Mouse (Mus musculus): ENCODE results near the gene Asna1. TPM values are rescaled to one million over a fixed set of nuclear protein-coding genes. Genes with fewer than 3 reads are reported as not detected.
A peak's percentile ranks its signal among the peaks of the same experiment; 100 is the strongest.

Gene Asna1
- total and polyA plus RNA-seq, 3 experiments: 58.5 to 104 (median 71.8) TPM

- H3K36me3 ChIP-seq (ENCODE audit: control insufficient read depth, insufficient read depth, low read length): no peaks in the 10 kb centered on the region; the same call in 1 of the 2 replicates
- H3K27ac ChIP-seq: peak within 1 kb of the TSS; percentile 99
- under 1% methylated on average over 63 of the region's 63 CpGs for WGBS
- intact Hi-C loops (cut with DNase I): loop anchor here (10.0 kb wide), 1 partner anchor 46 kb away; the partner anchor contains the start of genes Asna1 and Trir
- TF ChIP-seq EP300 (IDR thresholded peaks at IDR 0.05; ENCODE audit: insufficient read depth, low read depth, low read length) (peak; percentile 78; the same call in 1 of the 2 replicates), POLR2A (IDR thresholded peaks at IDR 0.05; ENCODE audit: insufficient read depth, low read depth, low read length) (peak; percentile 100), CTCF (IDR thresholded peaks at IDR 0.05) (no peak)
- peak; percentile 98 for DNase-seq
- H3K4me1 ChIP-seq (ENCODE audit: control insufficient read depth, insufficient read depth, low read length): peaks cover 17% of the 10 kb centered on the region
- H3K79me2 ChIP-seq (replicated peaks; ENCODE audit: control insufficient read depth, insufficient read depth, low read length): no peaks in the 10 kb centered on the region
- H3K9ac ChIP-seq (ENCODE audit: low read depth, low read length): peak within 1 kb of the TSS; percentile 91
- H3K4me3 ChIP-seq: peak within 1 kb of the TSS; percentile 56
- no peaks in the 10 kb centered on the region for H3K27me3 ChIP-seq (ENCODE audit: control insufficient read depth, insufficient read depth, low read length)
These were observed 46.7 kb downstream of the Asna1 start, which contains the start of gene Junb for GRCm38 (mm10) chr8:84978248-84978940. Gene Junb (minus strand): TSS chr8:84978718.

GRCm38 (mm10) chr8:84977435-84978247 lies 47.4 kb downstream of the Asna1 start:
- H3K27ac ChIP-seq: peak overlapping the region; percentile 99
- peak overlapping the region; percentile 91 for H3K9ac ChIP-seq (ENCODE audit: low read depth, low read length)
- no peaks in the 10 kb centered on the region for H3K27me3 ChIP-seq (ENCODE audit: control insufficient read depth, insufficient read depth, low read length)
- H3K79me2 ChIP-seq (replicated peaks; ENCODE audit: control insufficient read depth, insufficient read depth, low read length): no peaks in the 10 kb centered on the region
- peaks cover 17% of the 10 kb centered on the region for H3K4me1 ChIP-seq (ENCODE audit: control insufficient read depth, insufficient read depth, low read length)
- peak; percentile 84 to 86 for DNase-seq
- 0 out of 2 replicates have a peak, but pooled peaks have one; percentile 4 for TF ChIP-seq EP300 (IDR thresholded peaks at IDR 0.05; ENCODE audit: insufficient read depth, low read depth, low read length)
- TF ChIP-seq CTCF (IDR thresholded peaks at IDR 0.05): no peak
- TF ChIP-seq POLR2A (IDR thresholded peaks at IDR 0.05; ENCODE audit: insufficient read depth, low read depth, low read length): peak; percentile 57
- peak overlapping the region; percentile 56 for H3K4me3 ChIP-seq
- H3K36me3 ChIP-seq (ENCODE audit: control insufficient read depth, insufficient read depth, low read length): no peaks in the 10 kb centered on the region; the same call in 1 of the 2 replicates
- under 1% methylated on average over 70 of the region's 70 CpGs for WGBS
- intact Hi-C loops (cut with DNase I): loop anchor here (10.0 kb wide), 1 partner anchor 47 kb away; the partner anchor contains the start of genes Asna1 and Trir

GRCm38 (mm10) chr8:84976763-84977434 lies 48.2 kb downstream of the Asna1 start:
- intact Hi-C loops (cut with DNase I): loop anchor here (10.0 kb wide), 1 partner anchor 48 kb away; the partner anchor contains the start of genes Asna1 and Trir
- WGBS: 1% methylated on average over 25 of the region's 25 CpGs
- Histone ChIP-seq H3K4me3 (peak overlapping the region; percentile 56), H3K9ac (ENCODE audit: low read depth, low read length) (peak overlapping the region; percentile 91), H3K27me3 (ENCODE audit: control insufficient read depth, insufficient read depth, low read length) (no peaks in the 10 kb centered on the region), H3K36me3 (ENCODE audit: control insufficient read depth, insufficient read depth, low read length) (no peaks in the 10 kb centered on the region; the same call in 1 of the 2 replicates), H3K4me1 (ENCODE audit: control insufficient read depth, insufficient read depth, low read length) (peaks cover 17% of the 10 kb centered on the region), H3K27ac (peak overlapping the region; percentile 99), H3K79me2 (replicated peaks; ENCODE audit: control insufficient read depth, insufficient read depth, low read length) (no peaks in the 10 kb centered on the region)
- TF ChIP-seq EP300 (IDR thresholded peaks at IDR 0.05; ENCODE audit: insufficient read depth, low read depth, low read length) (no peak), POLR2A (IDR thresholded peaks at IDR 0.05; ENCODE audit: insufficient read depth, low read depth, low read length) (peak; percentile 93; the same call in 1 of the 2 replicates), CTCF (IDR thresholded peaks at IDR 0.05) (no peak)
- peak in 1 of 2 experiments; percentile 53 for DNase-seq

GRCm38 (mm10) chr8:84976031-84976762 lies 48.9 kb downstream of the Asna1 start:
- H3K27me3 ChIP-seq (ENCODE audit: control insufficient read depth, insufficient read depth, low read length): no peaks in the 10 kb centered on the region
- WGBS: 1% methylated on average over 61 of the region's 61 CpGs
- H3K9ac ChIP-seq (ENCODE audit: low read depth, low read length): peak overlapping the region; percentile 75
- H3K79me2 ChIP-seq (replicated peaks; ENCODE audit: control insufficient read depth, insufficient read depth, low read length): no peaks in the 10 kb centered on the region
- no peaks in the 10 kb centered on the region; the same call in 1 of the 2 replicates for H3K36me3 ChIP-seq (ENCODE audit: control insufficient read depth, insufficient read depth, low read length)
- H3K27ac ChIP-seq: peak overlapping the region; percentile 99
- H3K4me3 ChIP-seq: peak overlapping the region; percentile 56
- DNase-seq: peak; percentile 97
- TF ChIP-seq CTCF (IDR thresholded peaks at IDR 0.05) (peak; percentile 17), POLR2A (IDR thresholded peaks at IDR 0.05; ENCODE audit: insufficient read depth, low read depth, low read length) (peak; percentile 44; the same call in 1 of the 2 replicates), EP300 (IDR thresholded peaks at IDR 0.05; ENCODE audit: insufficient read depth, low read depth, low read length) (0 out of 2 replicates have a peak, but pooled peaks have one; percentile 59)
- intact Hi-C loops (cut with DNase I): loop anchor here (10.0 kb wide), 1 partner anchor 49 kb away; the partner anchor contains the start of genes Asna1 and Trir
- H3K4me1 ChIP-seq (ENCODE audit: control insufficient read depth, insufficient read depth, low read length): peaks cover 15% of the 10 kb centered on the region
